Mouse (Mus musculus): ENCODE data around the gene Tspear. TPM values are rescaled to one million over a fixed set of nuclear protein-coding genes. Genes with fewer than 3 reads are reported as not detected.

The Tspear gene
- 0.55 and 1.1 TPM in 2 replicates for polyA plus RNA-seq (2012; rRNA removed)

DNA sequence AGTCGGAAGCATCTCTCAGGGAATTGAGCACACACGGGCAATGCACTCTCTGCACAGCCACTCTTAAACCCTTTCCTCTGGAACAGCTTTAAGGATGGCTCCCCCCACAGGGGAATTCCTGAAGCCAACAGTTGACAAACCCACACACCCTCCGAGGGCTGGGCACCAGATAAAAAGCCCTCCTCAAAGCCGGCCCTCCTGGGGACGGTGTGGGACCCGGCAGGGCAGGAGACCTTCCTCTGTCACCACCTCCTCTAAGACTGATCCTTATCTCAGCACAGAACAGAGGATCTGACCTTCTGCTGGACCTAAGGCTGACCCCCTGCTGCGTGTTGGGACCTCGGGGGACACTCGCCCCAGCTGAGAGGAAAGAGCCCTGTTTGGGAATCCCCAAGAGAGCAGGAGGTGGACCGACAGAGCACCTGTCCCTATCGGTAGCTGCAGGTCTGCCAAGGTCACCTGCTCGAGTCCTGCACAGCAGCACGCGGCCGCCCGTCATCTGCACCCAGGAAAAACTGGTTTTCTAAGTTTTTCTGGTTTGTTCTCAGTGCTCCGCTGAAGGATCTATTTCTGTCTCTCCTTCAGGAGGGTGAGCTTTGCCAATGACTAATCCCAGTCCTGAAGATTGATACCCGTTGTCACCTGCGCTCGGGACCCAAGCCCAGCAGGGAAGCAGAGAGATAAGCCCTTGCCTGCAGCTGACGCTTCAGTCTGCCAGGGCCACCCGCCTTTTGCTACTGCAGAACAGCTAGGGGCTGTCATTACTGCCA is at the start of gene Tspear:
TSS of gene Tspear (plus strand) at position 675 of the 770 bp plus-strand sequence.
- WGBS = 17% methylated on average over 22 of the region's 22 CpGs
- no peaks in the 10 kb centered on the region for H3K36me3 ChIP-seq (ENCODE audit: control insufficient read depth, insufficient read depth, low read length)
- H3K4me1 ChIP-seq (ENCODE audit: control insufficient read depth, insufficient read depth, insufficient read length) = no peaks in the 10 kb centered on the region
- H3K27me3 ChIP-seq (ENCODE audit: control insufficient read depth, insufficient read depth, low read length) = peaks cover 2% of the 10 kb centered on the region; the same call in 1 of the 2 replicates
- TF ChIP-seq CTCF (IDR thresholded peaks at IDR 0.05; ENCODE audit: extremely low read depth, insufficient read depth, insufficient read length, insufficient replicate concordance) (no peak), POLR2A (IDR thresholded peaks at IDR 0.05; ENCODE audit: low read depth, low read length) (no peak)
- no peak within 1 kb of the TSS for H3K4me3 ChIP-seq (ENCODE audit: extremely low read depth, insufficient read depth, insufficient read length)
- H3K27ac ChIP-seq (ENCODE audit: insufficient read depth, low read length) = no peak within 1 kb of the TSS
- DNase-seq (ENCODE audit: low read depth in 1 of 2, low spot score in 2 of 2) = no peak

- Histone ChIP-seq H3K4me1 (ENCODE audit: control insufficient read depth, insufficient read depth, insufficient read length) (peaks cover 7% of the 10 kb centered on the region; the same call in 1 of the 2 replicates), H3K27ac (ENCODE audit: insufficient read depth, low read length) (no peak overlapping the region), H3K27me3 (ENCODE audit: control insufficient read depth, insufficient read depth, low read length) (no peaks in the 10 kb centered on the region), H3K36me3 (ENCODE audit: control insufficient read depth, insufficient read depth, low read length) (peaks cover 27% of the 10 kb centered on the region), H3K4me3 (ENCODE audit: extremely low read depth, insufficient read depth, insufficient read length) (no peak overlapping the region)
- DNase-seq (ENCODE audit: low read depth in 1 of 2, low spot score in 2 of 2) = no peak
- WGBS = 96% methylated on average over 6 of the region's 6 CpGs
- TF ChIP-seq CTCF (IDR thresholded peaks at IDR 0.05; ENCODE audit: extremely low read depth, insufficient read depth, insufficient read length, insufficient replicate concordance) = no peak
- no peak for TF ChIP-seq POLR2A (IDR thresholded peaks at IDR 0.05; ENCODE audit: low read depth, low read length)
These were observed 47.4 kb upstream of the Tspear start for GRCm38 (mm10) chr10:77638956-77639355.

- WGBS = 60% methylated on average over 7 of the region's 7 CpGs
- DNase-seq (ENCODE audit: low read depth in 1 of 2, low spot score in 2 of 2) = no peak
- Histone ChIP-seq H3K36me3 (ENCODE audit: control insufficient read depth, insufficient read depth, low read length) (peaks cover 46% of the 10 kb centered on the region), H3K4me1 (ENCODE audit: control insufficient read depth, insufficient read depth, insufficient read length) (no peaks in the 10 kb centered on the region), H3K27me3 (ENCODE audit: control insufficient read depth, insufficient read depth, low read length) (no peaks in the 10 kb centered on the region), H3K27ac (ENCODE audit: insufficient read depth, low read length) (no peak overlapping the region), H3K4me3 (ENCODE audit: extremely low read depth, insufficient read depth, insufficient read length) (no peak overlapping the region)
- TF ChIP-seq CTCF (IDR thresholded peaks at IDR 0.05; ENCODE audit: extremely low read depth, insufficient read depth, insufficient read length, insufficient replicate concordance) = no peak
- TF ChIP-seq POLR2A (IDR thresholded peaks at IDR 0.05; ENCODE audit: low read depth, low read length) = no peak
These were observed 43.2 kb upstream of the Tspear start for GRCm38 (mm10) chr10:77643160-77643559.

DNA sequence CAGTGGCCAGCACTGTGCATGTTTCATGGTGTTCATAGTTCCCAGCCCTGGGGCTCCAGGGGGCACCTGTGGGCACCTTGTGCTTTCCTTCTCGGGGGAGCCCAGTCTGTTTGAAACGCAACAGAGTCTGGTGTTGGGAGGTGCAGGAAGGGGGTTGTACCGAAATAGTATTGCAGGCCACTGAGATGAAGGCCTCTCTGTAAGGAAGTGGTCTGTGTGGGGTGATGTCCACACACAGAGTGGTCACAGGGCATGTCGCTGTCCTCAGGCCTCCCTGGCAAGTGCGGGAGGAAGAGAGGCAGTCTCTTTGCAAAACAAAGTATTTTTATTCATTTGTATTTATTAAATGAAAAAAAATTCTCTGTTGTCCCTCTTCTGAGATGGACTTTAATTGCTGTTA is 40.8 kb upstream of the Tspear start:
- peaks cover 41% of the 10 kb centered on the region for H3K36me3 ChIP-seq (ENCODE audit: control insufficient read depth, insufficient read depth, low read length)
- H3K4me1 ChIP-seq (ENCODE audit: control insufficient read depth, insufficient read depth, insufficient read length) = no peaks in the 10 kb centered on the region
- TF ChIP-seq POLR2A (IDR thresholded peaks at IDR 0.05; ENCODE audit: low read depth, low read length) (no peak), CTCF (IDR thresholded peaks at IDR 0.05; ENCODE audit: extremely low read depth, insufficient read depth, insufficient read length, insufficient replicate concordance) (no peak)
- no peak overlapping the region for H3K4me3 ChIP-seq (ENCODE audit: extremely low read depth, insufficient read depth, insufficient read length)
- 71% methylated on average over 5 of the region's 5 CpGs for WGBS
- no peaks in the 10 kb centered on the region for H3K27me3 ChIP-seq (ENCODE audit: control insufficient read depth, insufficient read depth, low read length)
- DNase-seq (ENCODE audit: low read depth in 1 of 2, low spot score in 2 of 2) = no peak
- H3K27ac ChIP-seq (ENCODE audit: insufficient read depth, low read length) = no peak overlapping the region

- H3K36me3 ChIP-seq (ENCODE audit: control insufficient read depth, insufficient read depth, low read length) = peaks cover 33% of the 10 kb centered on the region
- no peak overlapping the region for H3K4me3 ChIP-seq (ENCODE audit: extremely low read depth, insufficient read depth, insufficient read length)
- no peaks in the 10 kb centered on the region for H3K4me1 ChIP-seq (ENCODE audit: control insufficient read depth, insufficient read depth, insufficient read length)
- no peak for TF ChIP-seq POLR2A (IDR thresholded peaks at IDR 0.05; ENCODE audit: low read depth, low read length)
- H3K27ac ChIP-seq (ENCODE audit: insufficient read depth, low read length) = no peak overlapping the region
- no peaks in the 10 kb centered on the region for H3K27me3 ChIP-seq (ENCODE audit: control insufficient read depth, insufficient read depth, low read length)
- no peak for DNase-seq (ENCODE audit: low read depth in 1 of 2, low spot score in 2 of 2)
- WGBS = 42% methylated on average over 1 of the region's 1 CpGs
These were observed 38.9 kb upstream of the Tspear start for GRCm38 (mm10) chr10:77647461-77647860.

GRCm38 (mm10) chr10:77647901-77648300 is 38.5 kb upstream of the Tspear start:
- H3K36me3 ChIP-seq (ENCODE audit: control insufficient read depth, insufficient read depth, low read length) = peaks cover 31% of the 10 kb centered on the region
- H3K27me3 ChIP-seq (ENCODE audit: control insufficient read depth, insufficient read depth, low read length) = no peaks in the 10 kb centered on the region
- no peak overlapping the region for H3K27ac ChIP-seq (ENCODE audit: insufficient read depth, low read length)
- no peak overlapping the region for H3K4me3 ChIP-seq (ENCODE audit: extremely low read depth, insufficient read depth, insufficient read length)
- TF ChIP-seq POLR2A (IDR thresholded peaks at IDR 0.05; ENCODE audit: low read depth, low read length) (no peak), CTCF (IDR thresholded peaks at IDR 0.05; ENCODE audit: extremely low read depth, insufficient read depth, insufficient read length, insufficient replicate concordance) (no peak)
- no peaks in the 10 kb centered on the region for H3K4me1 ChIP-seq (ENCODE audit: control insufficient read depth, insufficient read depth, insufficient read length)
- 86% methylated on average over 8 of the region's 8 CpGs for WGBS
- DNase-seq (ENCODE audit: low read depth in 1 of 2, low spot score in 2 of 2) = no peak

GRCm38 (mm10) chr10:77652046-77652445 is 34.3 kb upstream of the Tspear start:
- H3K27ac ChIP-seq (ENCODE audit: insufficient read depth, low read length) = no peak overlapping the region
- no peaks in the 10 kb centered on the region for H3K36me3 ChIP-seq (ENCODE audit: control insufficient read depth, insufficient read depth, low read length)
- peak in 1 of 2 experiments; percentile 22 for DNase-seq (ENCODE audit: low read depth in 1 of 2, low spot score in 2 of 2)
- whole genome bisulfite sequencing = 89% methylated on average over 9 of the region's 9 CpGs
- no peak for TF ChIP-seq POLR2A (IDR thresholded peaks at IDR 0.05; ENCODE audit: low read depth, low read length)
- TF ChIP-seq CTCF (IDR thresholded peaks at IDR 0.05; ENCODE audit: extremely low read depth, insufficient read depth, insufficient read length, insufficient replicate concordance) = no peak
- no peaks in the 10 kb centered on the region for H3K4me1 ChIP-seq (ENCODE audit: control insufficient read depth, insufficient read depth, insufficient read length)
- H3K27me3 ChIP-seq (ENCODE audit: control insufficient read depth, insufficient read depth, low read length) = no peaks in the 10 kb centered on the region
- H3K4me3 ChIP-seq (ENCODE audit: extremely low read depth, insufficient read depth, insufficient read length) = no peak overlapping the region
